Mouse (Mus musculus): ENCODE data around the gene Sox1. TPM values are rescaled to one million over a fixed set of nuclear protein-coding genes. Genes with fewer than 3 reads are reported as not detected.
A peak's percentile ranks its signal among the peaks of the same experiment; 100 is the strongest.

The Sox1 gene
- polyA plus RNA-seq, 1 experiment from 2014 or later, result not detected

GRCm38 (mm10) chr8:12354406-12355025, 40.6 kb upstream of the Sox1 start:
- Histone ChIP-seq H3K9me3 (ENCODE audit: low read length) (no peaks in the 10 kb centered on the region), H3K27ac (ENCODE audit: low read depth) (no peak overlapping the region), H3K36me3 (replicated peaks; ENCODE audit: insufficient read depth, low read length) (no peaks in the 10 kb centered on the region), H3K4me2 (ENCODE audit: low read depth, low read length) (no peak overlapping the region), H3K27me3 (ENCODE audit: insufficient read depth, low read length) (no peaks in the 10 kb centered on the region), H3K4me3 (ENCODE audit: low read depth, low read length) (no peak overlapping the region), H3K4me1 (ENCODE audit: insufficient read depth) (no peaks in the 10 kb centered on the region), H3K9ac (replicated peaks) (no peak overlapping the region)
- 77% methylated on average over 10 of the region's 10 CpGs for WGBS (ENCODE audit: insufficient replicate concordance)
- ATAC-seq (no peak), DNase-seq (no peak)
- TF ChIP-seq EP300 (IDR thresholded peaks at IDR 0.05; ENCODE audit: low read depth) (no peak), CTCF (IDR thresholded peaks at IDR 0.05; ENCODE audit: low read depth) (no peak)

DNA sequence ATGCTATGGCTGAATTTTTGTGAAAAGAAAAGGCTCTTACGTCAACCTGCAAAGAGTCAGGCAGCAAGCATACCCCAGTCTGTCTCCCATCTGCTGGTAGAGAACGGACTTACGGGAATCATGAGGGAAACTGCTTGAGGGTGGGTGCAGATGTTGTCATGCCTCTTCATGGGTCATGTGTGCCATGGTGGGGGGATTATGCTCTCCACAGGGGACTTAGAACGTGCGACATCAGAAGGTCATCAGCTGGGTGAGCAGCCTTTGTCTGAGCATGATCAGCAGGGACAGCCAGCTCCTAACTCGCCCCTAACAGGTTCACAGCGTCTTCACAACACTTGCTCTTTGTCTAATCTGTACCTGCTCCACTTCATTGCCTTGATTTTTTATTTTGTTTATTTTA, 26.9 kb upstream of the Sox1 start:
- ATAC-seq (no peak), DNase-seq (no peak)
- 62% methylated on average over 7 of the region's 7 CpGs for WGBS (ENCODE audit: insufficient replicate concordance)
- Histone ChIP-seq H3K4me2 (ENCODE audit: low read depth, low read length) (no peak overlapping the region), H3K4me1 (ENCODE audit: insufficient read depth) (no peaks in the 10 kb centered on the region), H3K36me3 (replicated peaks; ENCODE audit: insufficient read depth, low read length) (no peaks in the 10 kb centered on the region), H3K9me3 (ENCODE audit: low read length) (no peaks in the 10 kb centered on the region), H3K9ac (replicated peaks) (no peak overlapping the region), H3K4me3 (ENCODE audit: low read depth, low read length) (no peak overlapping the region), H3K27ac (ENCODE audit: low read depth) (no peak overlapping the region), H3K27me3 (ENCODE audit: insufficient read depth, low read length) (no peaks in the 10 kb centered on the region)
- TF ChIP-seq EP300 (IDR thresholded peaks at IDR 0.05; ENCODE audit: low read depth), result no peak
- no peak for TF ChIP-seq CTCF (IDR thresholded peaks at IDR 0.05; ENCODE audit: low read depth)

GRCm38 (mm10) chr8:12368856-12369255, 26.2 kb upstream of the Sox1 start:
- DNase-seq, result no peak
- Histone ChIP-seq H3K4me1 (ENCODE audit: insufficient read depth) (no peaks in the 10 kb centered on the region), H3K27ac (ENCODE audit: low read depth) (no peak overlapping the region), H3K27me3 (ENCODE audit: insufficient read depth, low read length) (no peaks in the 10 kb centered on the region), H3K9ac (replicated peaks) (no peak overlapping the region), H3K4me2 (ENCODE audit: low read depth, low read length) (no peak overlapping the region), H3K36me3 (replicated peaks; ENCODE audit: insufficient read depth, low read length) (no peaks in the 10 kb centered on the region), H3K9me3 (ENCODE audit: low read length) (no peaks in the 10 kb centered on the region), H3K4me3 (ENCODE audit: low read depth, low read length) (no peak overlapping the region)
- TF ChIP-seq CTCF (IDR thresholded peaks at IDR 0.05; ENCODE audit: low read depth) (no peak), EP300 (IDR thresholded peaks at IDR 0.05; ENCODE audit: low read depth) (no peak)
- no peak for ATAC-seq
- WGBS (ENCODE audit: insufficient replicate concordance), result 60% methylated on average over 6 of the region's 6 CpGs

DNA sequence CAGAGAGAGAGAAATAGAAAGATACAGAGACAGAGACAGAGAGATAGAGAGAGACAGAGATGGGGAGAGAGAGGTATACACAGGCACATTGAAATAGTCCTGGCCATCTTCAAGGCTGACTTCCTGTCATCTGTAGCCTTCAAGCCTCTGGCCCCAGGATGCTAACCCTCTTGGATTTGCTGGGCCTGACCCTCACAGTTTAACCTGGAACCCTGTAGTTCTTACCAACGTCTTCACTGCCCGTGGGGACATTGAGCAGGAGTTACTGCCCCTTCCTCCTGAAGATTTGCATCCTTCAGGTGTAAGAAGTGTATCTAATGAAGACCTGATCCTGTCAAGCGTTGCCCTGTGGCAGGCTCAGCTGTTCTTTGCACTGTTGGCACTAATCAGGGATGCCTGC, 14.0 kb upstream of the Sox1 start:
- ATAC-seq (no peak), DNase-seq (no peak)
- TF ChIP-seq CTCF (IDR thresholded peaks at IDR 0.05; ENCODE audit: low read depth), result no peak
- no peak overlapping the region for H3K4me2 ChIP-seq (ENCODE audit: low read depth, low read length)
- H3K9ac ChIP-seq (replicated peaks), result no peak overlapping the region
- no peak overlapping the region for H3K27ac ChIP-seq (ENCODE audit: low read depth)
- 0 out of 2 replicates have a peak, but pooled peaks cover 3% of the 10 kb centered on the region for H3K4me1 ChIP-seq (ENCODE audit: insufficient read depth)
- H3K36me3 ChIP-seq (replicated peaks; ENCODE audit: insufficient read depth, low read length), result no peaks in the 10 kb centered on the region
- peaks cover 70% of the 10 kb centered on the region for H3K27me3 ChIP-seq (ENCODE audit: insufficient read depth, low read length)
- no peaks in the 10 kb centered on the region for H3K9me3 ChIP-seq (ENCODE audit: low read length)
- 55% methylated on average over 3 of the region's 3 CpGs for WGBS (ENCODE audit: insufficient replicate concordance)
- no peak overlapping the region for H3K4me3 ChIP-seq (ENCODE audit: low read depth, low read length)

GRCm38 (mm10) chr8:12382707-12383561, 12.2 kb upstream of the Sox1 start:
- Histone ChIP-seq H3K36me3 (replicated peaks; ENCODE audit: insufficient read depth, low read length) (no peaks in the 10 kb centered on the region), H3K27ac (ENCODE audit: low read depth) (no peak overlapping the region), H3K4me2 (ENCODE audit: low read depth, low read length) (no peak overlapping the region), H3K4me3 (ENCODE audit: low read depth, low read length) (no peak overlapping the region), H3K9ac (replicated peaks) (no peak overlapping the region), H3K27me3 (ENCODE audit: insufficient read depth, low read length) (peaks cover 81% of the 10 kb centered on the region), H3K4me1 (ENCODE audit: insufficient read depth) (0 out of 2 replicates have a peak, but pooled peaks cover 3% of the 10 kb centered on the region), H3K9me3 (ENCODE audit: low read length) (no peaks in the 10 kb centered on the region)
- no peak for ATAC-seq
- TF ChIP-seq CTCF (IDR thresholded peaks at IDR 0.05; ENCODE audit: low read depth) (no peak), EP300 (IDR thresholded peaks at IDR 0.05; ENCODE audit: low read depth) (no peak)
- no peak for DNase-seq
- WGBS (ENCODE audit: insufficient replicate concordance), result 6% methylated on average over 21 of the region's 21 CpGs

DNA sequence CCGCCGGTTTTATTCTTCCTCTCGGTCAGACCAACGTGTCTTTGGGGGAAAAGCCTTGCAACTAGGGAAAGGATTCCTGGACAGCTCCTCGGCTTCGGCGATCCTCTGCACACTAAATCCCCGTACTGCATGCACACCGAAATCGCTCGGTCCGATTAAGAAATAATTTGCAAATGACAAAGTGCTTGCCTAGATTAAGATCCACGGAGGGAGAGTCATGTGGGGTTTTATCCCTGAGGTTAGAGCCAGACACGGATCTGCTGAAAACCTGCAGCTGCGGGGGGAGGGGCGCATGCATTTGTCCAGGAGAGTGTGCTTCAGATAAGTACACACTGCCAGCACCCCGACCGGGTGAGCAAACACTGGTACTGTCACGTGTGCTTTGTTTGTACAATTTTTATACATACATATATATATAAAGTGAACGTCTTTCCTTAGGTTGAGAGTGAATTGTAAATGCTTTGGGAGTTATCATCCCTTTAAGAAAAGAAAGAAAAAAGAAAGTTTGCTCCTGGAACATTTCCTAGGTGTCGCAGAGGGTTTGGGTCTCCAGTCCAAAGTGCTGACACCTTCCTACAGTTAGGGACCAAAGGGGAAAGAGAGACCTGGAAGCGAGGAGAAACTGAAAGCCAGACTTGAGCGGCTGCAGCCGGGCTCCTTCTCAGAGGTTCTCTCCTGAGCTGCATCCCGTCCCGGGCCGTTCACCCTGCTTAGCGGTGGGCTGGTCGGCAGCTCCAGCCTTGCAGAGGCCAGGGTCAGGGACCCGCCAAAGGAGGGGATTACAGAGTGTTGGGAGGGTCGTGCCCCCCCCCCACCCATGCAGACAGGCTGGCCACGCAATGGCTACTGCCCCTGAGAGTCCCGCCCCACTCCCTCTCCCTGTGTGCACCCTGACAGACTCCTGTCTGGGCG, 10.9 kb upstream of the Sox1 start:
- H3K4me3 ChIP-seq (ENCODE audit: low read depth, low read length), result peak overlapping the region; percentile 36
- peaks cover 90% of the 10 kb centered on the region for H3K27me3 ChIP-seq (ENCODE audit: insufficient read depth, low read length)
- no peak overlapping the region for H3K9ac ChIP-seq (replicated peaks)
- peak overlapping the region; percentile 60 for H3K4me2 ChIP-seq (ENCODE audit: low read depth, low read length)
- no peak for ATAC-seq
- no peaks in the 10 kb centered on the region for H3K36me3 ChIP-seq (replicated peaks; ENCODE audit: insufficient read depth, low read length)
- DNase-seq, result peak; percentile 22
- 1% methylated on average over 34 of the region's 34 CpGs for WGBS (ENCODE audit: insufficient replicate concordance)
- H3K4me1 ChIP-seq (ENCODE audit: insufficient read depth), result 0 out of 2 replicates have a peak, but pooled peaks cover 3% of the 10 kb centered on the region
- H3K27ac ChIP-seq (ENCODE audit: low read depth), result no peak overlapping the region
- TF ChIP-seq EP300 (IDR thresholded peaks at IDR 0.05; ENCODE audit: low read depth) (no peak), CTCF (IDR thresholded peaks at IDR 0.05; ENCODE audit: low read depth) (no peak)
- no peaks in the 10 kb centered on the region for H3K9me3 ChIP-seq (ENCODE audit: low read length)
